Mouse (Mus musculus): ENCODE results near the gene Pram1. TPM values are rescaled to one million over a fixed set of nuclear protein-coding genes. Genes with fewer than 3 reads are reported as not detected.

Pram1 gene
- polyA plus RNA-seq, 1 experiment from 2014 or later: 0.93 TPM

GRCm38 (mm10) chr17:33627281-33627680 lies 10.6 kb upstream of the Pram1 start:
- no peaks in the 10 kb centered on the region for H3K9me3 ChIP-seq (ENCODE audit: control insufficient read depth, low read length)
- H3K4me3 ChIP-seq (ENCODE audit: low read depth, low read length): no peak overlapping the region
- no peaks in the 10 kb centered on the region for H3K36me3 ChIP-seq (ENCODE audit: control insufficient read depth, insufficient read depth, low read length)
- WGBS: 89% methylated on average over 3 of the region's 3 CpGs
- ATAC-seq (ENCODE audit: low FRiP score): no peak
- H3K27me3 ChIP-seq (ENCODE audit: control insufficient read depth, insufficient read depth, low read length): no peaks in the 10 kb centered on the region
- no peak overlapping the region for H3K4me2 ChIP-seq
- peak; percentile 71 for DNase-seq (ENCODE audit: low spot score, missing footprints)
- no peak overlapping the region for H3K9ac ChIP-seq (ENCODE audit: low read length)
- H3K4me1 ChIP-seq (ENCODE audit: control insufficient read depth, insufficient read depth, low read length): peaks cover 11% of the 10 kb centered on the region
- H3K27ac ChIP-seq (ENCODE audit: low read depth, low read length): no peak overlapping the region

GRCm38 (mm10) chr17:33628621-33629486 lies 9.0 kb upstream of the Pram1 start, which contains the start of gene Zfp414:
Zfp414 (plus strand) TSS chr17:33629090.
- peak within 1 kb of the TSS; percentile 63 for H3K4me3 ChIP-seq (ENCODE audit: low read depth, low read length)
- ATAC-seq (ENCODE audit: low FRiP score) (peak; percentile 97), DNase-seq (ENCODE audit: low spot score, missing footprints) (peak; percentile 99)
- H3K36me3 ChIP-seq (ENCODE audit: control insufficient read depth, insufficient read depth, low read length): no peaks in the 10 kb centered on the region
- no peaks in the 10 kb centered on the region for H3K9me3 ChIP-seq (ENCODE audit: control insufficient read depth, low read length)
- H3K4me1 ChIP-seq (ENCODE audit: control insufficient read depth, insufficient read depth, low read length): peaks cover 11% of the 10 kb centered on the region
- no peaks in the 10 kb centered on the region for H3K27me3 ChIP-seq (ENCODE audit: control insufficient read depth, insufficient read depth, low read length)
- peak within 1 kb of the TSS; percentile 63 for H3K4me2 ChIP-seq
- H3K9ac ChIP-seq (ENCODE audit: low read length): peak within 1 kb of the TSS; percentile 90
- peak within 1 kb of the TSS; percentile 88 for H3K27ac ChIP-seq (ENCODE audit: low read depth, low read length)
- WGBS: 3% methylated on average over 35 of the region's 35 CpGs

- peak overlapping the region; percentile 63 for H3K4me2 ChIP-seq
- WGBS: 74% methylated on average over 12 of the region's 12 CpGs
- H3K4me3 ChIP-seq (ENCODE audit: low read depth, low read length): peak overlapping the region; percentile 63
- no peaks in the 10 kb centered on the region; the same call in 1 of the 2 replicates for H3K36me3 ChIP-seq (ENCODE audit: control insufficient read depth, insufficient read depth, low read length)
- ATAC-seq (ENCODE audit: low FRiP score): peak; percentile 12
- H3K9ac ChIP-seq (ENCODE audit: low read length): peak overlapping the region; percentile 90
- peak overlapping the region; percentile 88 for H3K27ac ChIP-seq (ENCODE audit: low read depth, low read length)
- no peaks in the 10 kb centered on the region for H3K27me3 ChIP-seq (ENCODE audit: control insufficient read depth, insufficient read depth, low read length)
- no peaks in the 10 kb centered on the region for H3K9me3 ChIP-seq (ENCODE audit: control insufficient read depth, low read length)
- peaks cover 11% of the 10 kb centered on the region for H3K4me1 ChIP-seq (ENCODE audit: control insufficient read depth, insufficient read depth, low read length)
- no peak for DNase-seq (ENCODE audit: low spot score, missing footprints)
Observed at GRCm38 (mm10) chr17:33629487-33630125, 8.2 kb upstream of the Pram1 start.

- Histone ChIP-seq H3K27me3 (ENCODE audit: control insufficient read depth, insufficient read depth, low read length) (no peaks in the 10 kb centered on the region), H3K36me3 (ENCODE audit: control insufficient read depth, insufficient read depth, low read length) (no peaks in the 10 kb centered on the region; the same call in 1 of the 2 replicates), H3K9me3 (ENCODE audit: control insufficient read depth, low read length) (no peaks in the 10 kb centered on the region), H3K4me3 (ENCODE audit: low read depth, low read length) (no peak overlapping the region), H3K9ac (ENCODE audit: low read length) (no peak overlapping the region), H3K4me1 (ENCODE audit: control insufficient read depth, insufficient read depth, low read length) (peaks cover 11% of the 10 kb centered on the region), H3K27ac (ENCODE audit: low read depth, low read length) (no peak overlapping the region), H3K4me2 (peak overlapping the region; percentile 63; the same call in 1 of the 2 replicates)
- WGBS: 84% methylated on average over 13 of the region's 13 CpGs
- DNase-seq (ENCODE audit: low spot score, missing footprints) (peak; percentile 79), ATAC-seq (ENCODE audit: low FRiP score) (no peak)
Observed at GRCm38 (mm10) chr17:33630171-33630895, 7.5 kb upstream of the Pram1 start.

GRCm38 (mm10) chr17:33631236-33631635 lies 6.6 kb upstream of the Pram1 start:
- DNase-seq (ENCODE audit: low spot score, missing footprints): no peak
- Histone ChIP-seq H3K4me3 (ENCODE audit: low read depth, low read length) (no peak overlapping the region), H3K9ac (ENCODE audit: low read length) (no peak overlapping the region), H3K4me2 (no peak overlapping the region), H3K36me3 (ENCODE audit: control insufficient read depth, insufficient read depth, low read length) (no peaks in the 10 kb centered on the region; the same call in 1 of the 2 replicates), H3K27ac (ENCODE audit: low read depth, low read length) (no peak overlapping the region), H3K4me1 (ENCODE audit: control insufficient read depth, insufficient read depth, low read length) (peaks cover 11% of the 10 kb centered on the region), H3K9me3 (ENCODE audit: control insufficient read depth, low read length) (no peaks in the 10 kb centered on the region), H3K27me3 (ENCODE audit: control insufficient read depth, insufficient read depth, low read length) (no peaks in the 10 kb centered on the region)
- WGBS: 95% methylated on average over 9 of the region's 9 CpGs
- ATAC-seq (ENCODE audit: low FRiP score): no peak

- DNase-seq (ENCODE audit: low spot score, missing footprints) (no peak), ATAC-seq (ENCODE audit: low FRiP score) (no peak)
- H3K4me3 ChIP-seq (ENCODE audit: low read depth, low read length): no peak overlapping the region
- no peak overlapping the region for H3K9ac ChIP-seq (ENCODE audit: low read length)
- H3K9me3 ChIP-seq (ENCODE audit: control insufficient read depth, low read length): no peaks in the 10 kb centered on the region
- 94% methylated on average over 5 of the region's 5 CpGs for WGBS
- H3K4me2 ChIP-seq: no peak overlapping the region
- no peak overlapping the region for H3K27ac ChIP-seq (ENCODE audit: low read depth, low read length)
- no peaks in the 10 kb centered on the region; the same call in 1 of the 2 replicates for H3K36me3 ChIP-seq (ENCODE audit: control insufficient read depth, insufficient read depth, low read length)
- H3K4me1 ChIP-seq (ENCODE audit: control insufficient read depth, insufficient read depth, low read length): peaks cover 11% of the 10 kb centered on the region
- no peaks in the 10 kb centered on the region for H3K27me3 ChIP-seq (ENCODE audit: control insufficient read depth, insufficient read depth, low read length)
Observed at GRCm38 (mm10) chr17:33631796-33632195, 6.1 kb upstream of the Pram1 start.

GRCm38 (mm10) chr17:33637038-33637437 lies 818 bp upstream of the Pram1 start:
- ATAC-seq (ENCODE audit: low FRiP score): no peak
- no peak overlapping the region for H3K4me3 ChIP-seq (ENCODE audit: low read depth, low read length)
- no peak overlapping the region for H3K4me2 ChIP-seq
- no peak for DNase-seq (ENCODE audit: low spot score, missing footprints)
- H3K9ac ChIP-seq (ENCODE audit: low read length): no peak overlapping the region
- no peaks in the 10 kb centered on the region for H3K9me3 ChIP-seq (ENCODE audit: control insufficient read depth, low read length)
- H3K27me3 ChIP-seq (ENCODE audit: control insufficient read depth, insufficient read depth, low read length): no peaks in the 10 kb centered on the region
- H3K36me3 ChIP-seq (ENCODE audit: control insufficient read depth, insufficient read depth, low read length): no peaks in the 10 kb centered on the region; the same call in 1 of the 2 replicates
- no peak overlapping the region for H3K27ac ChIP-seq (ENCODE audit: low read depth, low read length)
- 89% methylated on average over 2 of the region's 2 CpGs for WGBS
- H3K4me1 ChIP-seq (ENCODE audit: control insufficient read depth, insufficient read depth, low read length): no peaks in the 10 kb centered on the region

GRCm38 (mm10) chr17:33639743-33640142 lies 1.9 kb downstream of the Pram1 start:
- ATAC-seq (ENCODE audit: low FRiP score) (no peak), DNase-seq (ENCODE audit: low spot score, missing footprints) (no peak)
- Histone ChIP-seq H3K4me1 (ENCODE audit: control insufficient read depth, insufficient read depth, low read length) (no peaks in the 10 kb centered on the region), H3K4me3 (ENCODE audit: low read depth, low read length) (no peak overlapping the region), H3K9ac (ENCODE audit: low read length) (no peak overlapping the region), H3K9me3 (ENCODE audit: control insufficient read depth, low read length) (no peaks in the 10 kb centered on the region), H3K27me3 (ENCODE audit: control insufficient read depth, insufficient read depth, low read length) (no peaks in the 10 kb centered on the region), H3K4me2 (no peak overlapping the region), H3K36me3 (ENCODE audit: control insufficient read depth, insufficient read depth, low read length) (peaks cover 10% of the 10 kb centered on the region), H3K27ac (ENCODE audit: low read depth, low read length) (no peak overlapping the region)
- WGBS: 76% methylated on average over 6 of the region's 6 CpGs

All from midbrain, embryonic 11.5 days (tissue).